Mouse (Mus musculus) heart, embryonic 14.5 days (tissue): ENCODE measurements around the gene Plekho2. TPM values are rescaled to one million over a fixed set of nuclear protein-coding genes. Genes with fewer than 3 reads are reported as not detected.
A peak's percentile ranks its signal among the peaks of the same experiment; 100 is the strongest.

ENCODE experiments used
- ATAC-seq: fragments of 200-750 bp; cut with Nextera tagmentation; 2 replicates; pipeline ENCODE4 v1.8.0; 2017; ENCODE audit warnings: low read depth, moderate TSS enrichment; ENCODE audit not compliant: insufficient number of reproducible peaks, insufficient read depth, low FRiP score
- H3K27ac ChIP-seq, 2 experiments: fragments of 200-500 bp in 1 of 2; fragments of 300-500 bp in 1 of 2; sonication (generic) in 1 of 2; replicated peaks in 1 of 2; 2 replicates each; pipeline ENCODE4 v1.5.1; 2012 to 2014; ENCODE audit warnings: low read depth in 2 of 2, low read length in 2 of 2, control low read depth in 1 of 2, mild to moderate bottlenecking in 1 of 2, mixed read lengths in 1 of 2; ENCODE audit not compliant: control insufficient read depth in 1 of 2, insufficient read depth in 1 of 2
- H3K27me3 ChIP-seq: fragments of 300-500 bp; sonication (generic); 2 replicates; pipeline ENCODE4 v1.6.1; 2014; ENCODE audit warnings: mild to moderate bottlenecking, low read length, control low read depth; ENCODE audit not compliant: control insufficient read depth, insufficient read depth
- H3K36me3 ChIP-seq: fragments of 300-500 bp; sonication (generic); 2 replicates; pipeline ENCODE4 v1.6.1; 2014; ENCODE audit warnings: mild to moderate bottlenecking, control low read depth, low read length, mixed read lengths; ENCODE audit not compliant: control insufficient read depth, insufficient read depth
- H3K4me1 ChIP-seq, 2 experiments: fragments of 200-500 bp in 1 of 2; fragments of 300-500 bp in 1 of 2; sonication (generic) in 1 of 2; 2 replicates each; pipeline ENCODE4 v1.6.1; 2012 to 2014; ENCODE audit warnings: low read length in 2 of 2, control low read depth in 1 of 2, mixed read lengths in 1 of 2; ENCODE audit not compliant: control insufficient read depth in 2 of 2, insufficient read depth in 2 of 2
- H3K4me2 ChIP-seq: fragments of 300-500 bp; sonication (generic); 2 replicates; pipeline ENCODE4 v1.6.1; 2014; ENCODE audit warnings: mild to moderate bottlenecking, low read length
- H3K4me3 ChIP-seq, 2 experiments: fragments of 200-500 bp in 1 of 2; fragments of 300-500 bp in 1 of 2; sonication (generic) in 1 of 2; 2 replicates each; pipeline ENCODE4 v1.5.1; 2012 to 2014; ENCODE audit warnings: low read length in 2 of 2, mild to moderate bottlenecking in 2 of 2, control low read depth in 1 of 2, low read depth in 1 of 2, moderate library complexity in 1 of 2; ENCODE audit not compliant: control insufficient read depth in 1 of 2, insufficient read depth in 1 of 2
- H3K9ac ChIP-seq: fragments of 300-500 bp; sonication (generic); 2 replicates; pipeline ENCODE4 v1.6.1; 2014; ENCODE audit warnings: mild to moderate bottlenecking, low read length
- H3K9me3 ChIP-seq: fragments of 300-500 bp; sonication (generic); 2 replicates; pipeline ENCODE4 v1.6.1; 2016; ENCODE audit warnings: low read length, control low read depth; ENCODE audit not compliant: control insufficient read depth
- WGBS: fragments of 180-500 bp; shearing (Covaris S2); extraction: QIAGEN DNeasy Blood & Tissue Kit; methylation state at CpG from one replicate; pipeline ENCODE4 v1.1.7; 2014; 5-methylcytosine and 5-hydroxymethylcytosine counted together
- polyA plus RNA-seq: library from polyadenylated mRNA; unstranded; fragments of >200 nt; fragmentation: Nextera tagmentation; extraction: Ambion mirVana; gene quantifications from 2 replicates; pipeline ENCODE4 v1.2.1, GENCODE M21; 2014

Gene Plekho2
- polyA plus RNA-seq, 1 experiment from 2014 or later = 8.8 TPM

DNA sequence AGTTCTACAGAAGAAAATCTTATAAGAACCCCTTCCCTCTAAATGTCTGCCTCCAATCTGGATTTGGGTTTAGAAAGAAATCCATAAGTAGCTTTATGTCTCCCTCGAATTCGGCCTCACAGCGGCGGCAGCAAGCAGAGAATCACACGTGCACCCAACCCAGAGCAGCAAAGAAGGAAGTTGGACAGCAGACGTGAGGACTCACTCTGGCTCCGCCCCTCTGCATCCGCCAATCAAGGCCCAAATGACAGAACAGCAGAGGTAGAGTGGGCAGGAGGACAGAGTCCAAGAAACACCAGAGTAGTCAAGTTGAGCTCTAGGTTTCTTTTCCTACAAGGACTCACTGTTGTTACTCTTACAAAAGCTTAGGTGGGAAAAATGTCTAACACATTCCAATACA lies 3.2 kb upstream of the Plekho2 start:
- Histone ChIP-seq H3K27ac (no peak overlapping the region), H3K9me3 (no peaks in the 10 kb centered on the region), H3K9ac (no peak overlapping the region)

DNA sequence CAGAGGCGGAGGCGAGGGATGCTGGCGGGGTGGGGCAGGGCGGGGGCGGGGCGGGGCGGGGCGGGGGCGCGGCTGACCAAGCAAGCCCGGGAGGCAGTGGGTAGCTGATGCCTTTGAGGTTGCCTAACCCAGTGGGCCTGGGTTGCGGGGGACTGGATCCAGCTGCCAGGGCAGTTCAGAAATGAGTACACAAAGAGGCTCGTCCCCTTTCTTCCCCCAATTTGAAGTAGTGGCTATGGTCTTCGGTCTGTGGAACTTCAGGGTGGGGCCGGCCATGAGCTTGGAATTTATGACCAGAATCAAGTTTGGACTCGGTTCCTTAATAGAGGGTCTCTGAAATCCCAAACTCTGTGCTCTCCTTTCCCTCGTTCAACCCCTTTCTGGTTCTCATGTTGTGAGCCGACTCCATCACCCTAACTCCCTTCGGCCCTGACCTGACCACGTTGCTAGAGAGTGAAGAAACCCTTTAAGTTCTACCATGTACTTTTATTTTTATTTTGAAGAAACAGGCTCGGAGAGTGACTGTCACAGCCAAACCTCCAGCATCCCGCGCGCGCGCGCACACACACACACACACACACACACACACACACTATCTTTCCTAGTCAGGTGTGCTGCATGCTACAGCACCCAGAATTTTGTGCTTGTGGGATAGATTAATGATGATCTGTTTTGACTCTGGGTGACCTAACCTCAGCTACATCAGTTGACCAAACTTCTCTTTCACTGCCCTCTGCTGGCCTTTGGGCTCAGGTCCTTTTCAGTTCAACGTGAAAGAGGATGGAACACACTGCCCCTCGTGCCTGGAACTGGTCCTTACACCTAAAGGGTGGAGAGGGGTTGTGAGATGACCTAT lies 789 bp upstream of the Plekho2 start:
- Histone ChIP-seq H3K9ac (peak overlapping the region; percentile 65), H3K4me3 (peak overlapping the region; percentile 43 to 47), H3K27me3 (no peaks in the 10 kb centered on the region), H3K36me3 (no peaks in the 10 kb centered on the region), H3K9me3 (no peaks in the 10 kb centered on the region), H3K4me1 (peaks cover 33 to 44% of the 10 kb centered on the region in 2 experiments), H3K27ac (peak overlapping the region; percentile 59 to 82), H3K4me2 (peak overlapping the region; percentile 86)
- ATAC-seq = no peak; the same call in 1 of the 2 replicates
- WGBS = 6% methylated on average over 28 of the region's 29 CpGs

More for the DNA sequence above, 3.2 kb upstream of the Plekho2 start:
- Histone ChIP-seq H3K4me1 (peaks cover 19 to 25% of the 10 kb centered on the region in 2 experiments), H3K27me3 (no peaks in the 10 kb centered on the region), H3K36me3 (no peaks in the 10 kb centered on the region), H3K4me2 (no peak overlapping the region), H3K4me3 (no peak overlapping the region)
- ATAC-seq = no peak
- WGBS = 25% methylated on average over 8 of the region's 8 CpGs

DNA sequence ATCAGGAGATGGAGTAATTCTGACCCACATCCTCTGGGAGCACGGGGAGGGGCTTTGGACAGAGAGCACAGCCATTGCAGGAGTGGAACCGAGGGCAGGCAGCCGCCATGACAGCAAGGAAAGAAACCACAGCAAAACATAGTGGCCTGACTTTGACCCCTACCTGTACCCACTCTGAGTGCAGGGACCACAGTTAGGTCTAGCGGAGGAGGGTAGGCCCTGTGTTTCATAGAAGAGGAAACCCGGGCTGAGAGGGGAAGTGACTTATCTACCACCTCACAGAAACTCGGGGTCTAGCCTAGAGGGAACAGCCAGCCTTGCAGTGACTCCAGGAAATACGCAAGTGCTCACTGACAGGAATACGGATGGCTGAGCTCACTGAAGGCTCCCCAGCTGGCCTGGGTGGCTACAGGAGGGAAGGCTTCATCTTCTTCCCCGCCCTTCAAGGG lies 1.0 kb downstream of the Plekho2 start:
- H3K4me3 ChIP-seq = peak overlapping the region; percentile 67 to 88
- H3K9ac ChIP-seq = peak overlapping the region; percentile 82
- H3K9me3 ChIP-seq = no peaks in the 10 kb centered on the region
- H3K27ac ChIP-seq = peak overlapping the region; percentile 7 to 75; a peak in 3 of 4 replicates
- H3K4me1 ChIP-seq = peaks cover 46 to 57% of the 10 kb centered on the region in 2 experiments
- WGBS = 44% methylated on average over 9 of the region's 9 CpGs
- ATAC-seq = no peak
- peak overlapping the region; percentile 86 for H3K4me2 ChIP-seq
- no peaks in the 10 kb centered on the region for H3K27me3 ChIP-seq
- no peaks in the 10 kb centered on the region for H3K36me3 ChIP-seq

DNA sequence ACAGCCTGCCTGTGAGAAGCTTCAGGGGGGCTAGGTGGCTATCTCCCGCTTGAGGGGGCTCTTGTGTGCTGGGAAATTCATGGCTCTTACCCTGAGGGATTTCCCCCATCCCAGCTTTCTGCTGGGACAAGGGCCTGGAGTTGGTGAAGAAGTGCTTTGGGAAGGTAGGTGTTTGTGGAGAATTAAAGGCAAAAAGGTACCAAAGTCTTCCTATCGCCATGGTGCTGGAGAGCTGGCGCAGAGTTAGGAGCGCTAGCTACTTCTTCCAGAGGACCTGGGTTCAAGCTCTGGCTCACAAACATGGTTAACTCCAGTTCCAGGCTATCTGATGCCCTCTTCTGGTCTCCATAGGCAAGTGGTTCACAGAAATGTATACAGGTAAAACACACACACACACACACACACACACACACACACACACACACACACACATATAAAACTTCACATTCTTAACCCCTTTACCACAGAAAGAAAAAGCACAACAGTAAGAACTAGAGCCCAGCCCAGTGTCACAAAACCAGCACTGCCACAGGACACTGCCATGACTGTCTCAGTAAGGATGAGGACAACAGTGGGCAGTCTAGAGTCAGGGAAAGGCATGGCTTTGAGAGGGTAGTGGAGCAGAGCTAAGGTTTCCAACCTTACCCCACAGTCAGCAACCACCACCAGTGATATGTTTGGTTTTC lies 2.2 kb downstream of the Plekho2 start:
- Histone ChIP-seq H3K27ac (peak overlapping the region in 1 of 2 experiments; percentile 79; a peak in 1 of 4 replicates), H3K27me3 (no peaks in the 10 kb centered on the region), H3K4me1 (peaks cover 46 to 54% of the 10 kb centered on the region in 2 experiments), H3K36me3 (peaks cover 9% of the 10 kb centered on the region), H3K4me3 (no peak overlapping the region), H3K4me2 (peak overlapping the region; percentile 86), H3K9me3 (no peaks in the 10 kb centered on the region), H3K9ac (peak overlapping the region; percentile 41; the same call in 1 of the 2 replicates)
- no peak for ATAC-seq
- 91% methylated on average over 4 of the region's 4 CpGs for WGBS

DNA sequence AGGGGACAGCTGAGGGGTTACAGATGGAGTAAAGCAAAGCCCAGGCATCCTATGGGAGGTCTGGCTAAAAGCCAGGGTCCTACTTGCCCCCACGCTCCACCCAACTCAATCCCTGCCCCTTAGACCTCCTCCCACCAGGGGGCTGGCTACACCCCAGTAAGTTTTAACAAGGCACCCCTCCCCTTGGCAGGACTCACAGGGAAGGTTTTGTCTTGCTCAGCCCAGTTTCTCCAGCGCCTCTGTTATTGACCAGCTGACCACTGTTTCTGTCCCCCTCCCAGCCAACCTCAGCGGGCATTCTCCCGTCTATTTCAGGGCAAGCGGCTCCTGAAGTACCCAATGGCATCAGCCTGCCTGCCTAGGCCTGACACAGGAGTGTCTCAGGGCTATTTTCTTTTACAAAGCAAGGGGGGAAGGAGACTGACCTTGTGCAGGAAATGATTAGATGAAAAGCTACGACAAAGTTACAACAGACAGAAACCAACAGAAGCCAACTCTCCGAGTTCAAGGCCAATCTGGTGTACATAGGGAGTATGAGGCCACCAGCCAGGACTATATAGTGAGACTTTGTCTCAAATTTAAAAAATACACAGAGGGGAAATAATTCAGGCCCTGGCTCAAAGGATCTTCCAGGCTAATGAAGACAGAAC lies 2.9 kb downstream of the Plekho2 start:
- WGBS = 37% methylated on average over 7 of the region's 7 CpGs
- Histone ChIP-seq H3K27ac (peak overlapping the region in 1 of 2 experiments; percentile 79; a peak in 3 of 4 replicates), H3K4me3 (no peak overlapping the region), H3K9me3 (no peaks in the 10 kb centered on the region), H3K4me2 (peak overlapping the region; percentile 86), H3K27me3 (no peaks in the 10 kb centered on the region), H3K9ac (peak overlapping the region; percentile 41; the same call in 1 of the 2 replicates), H3K4me1 (peaks cover 46 to 54% of the 10 kb centered on the region in 2 experiments), H3K36me3 (peaks cover 16% of the 10 kb centered on the region)
- ATAC-seq = no peak

DNA sequence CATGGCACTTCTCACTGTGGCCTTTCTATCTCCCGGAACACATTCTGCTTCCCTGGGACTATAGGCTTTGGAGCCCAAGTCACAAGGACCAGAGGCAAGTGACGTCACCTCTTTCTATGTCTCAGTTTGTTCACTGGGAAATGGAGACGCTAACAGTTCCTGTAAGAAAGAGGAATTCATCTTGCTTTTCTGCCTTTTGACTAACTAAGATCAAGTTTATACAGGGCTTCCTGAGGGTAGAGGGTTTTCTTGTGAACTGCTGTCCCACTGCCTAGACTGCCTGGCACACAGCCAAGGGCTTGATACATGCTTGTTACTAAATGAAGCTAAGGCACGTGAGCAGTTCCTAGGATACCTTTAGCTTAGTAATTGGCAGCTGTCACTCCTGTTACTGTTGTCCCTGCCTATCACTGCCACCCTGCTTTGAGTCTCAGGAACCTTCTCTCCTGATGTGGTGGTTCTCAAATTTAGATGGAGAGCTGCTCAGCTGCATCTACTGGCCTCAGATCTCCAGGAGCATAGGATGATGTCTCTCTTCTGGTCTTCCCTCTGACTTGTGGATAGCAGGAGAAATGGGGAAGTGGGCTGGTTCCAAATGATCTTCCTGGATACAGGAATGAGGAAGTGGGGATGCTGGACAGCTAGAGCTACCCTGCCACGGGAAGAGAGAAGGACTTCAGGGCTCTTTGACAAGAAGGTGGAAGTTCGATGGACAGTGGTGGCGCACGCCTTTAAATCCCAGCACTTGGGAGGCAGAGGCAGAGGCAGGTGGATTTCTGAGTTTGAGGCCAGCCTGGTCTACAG lies 4.2 kb downstream of the Plekho2 start:
- 37% methylated on average over 8 of the region's 8 CpGs for WGBS

More for the DNA sequence above, 4.2 kb downstream of the Plekho2 start:
- no peak for ATAC-seq
- Histone ChIP-seq H3K27me3 (no peaks in the 10 kb centered on the region), H3K9ac (peak overlapping the region; percentile 26; the same call in 1 of the 2 replicates), H3K4me3 (no peak overlapping the region), H3K4me1 (peaks cover 44 to 51% of the 10 kb centered on the region in 2 experiments), H3K9me3 (no peaks in the 10 kb centered on the region), H3K4me2 (peak overlapping the region; percentile 35), H3K36me3 (peaks cover 23% of the 10 kb centered on the region), H3K27ac (peak overlapping the region; percentile 79 to 88)
